Mouse (Mus musculus) telencephalon, adult 2 months (tissue): ENCODE results near the gene 1700123O20Rik.

Source experiments
- DNase-seq: peaks from one replicate; pipeline ENCODE4 v3.0.0-alpha.2; 2011; ENCODE audit warnings: low read depth, low spot score

Gene 1700123O20Rik

GRCm38 (mm10) chr14:54676290-54676689 lies 9.7 kb upstream of the 1700123O20Rik start:
- DNase-seq, result no peak

- DNase-seq, result no peak
Measured at GRCm38 (mm10) chr14:54678657-54679304, 7.2 kb upstream of the 1700123O20Rik start.

DNA sequence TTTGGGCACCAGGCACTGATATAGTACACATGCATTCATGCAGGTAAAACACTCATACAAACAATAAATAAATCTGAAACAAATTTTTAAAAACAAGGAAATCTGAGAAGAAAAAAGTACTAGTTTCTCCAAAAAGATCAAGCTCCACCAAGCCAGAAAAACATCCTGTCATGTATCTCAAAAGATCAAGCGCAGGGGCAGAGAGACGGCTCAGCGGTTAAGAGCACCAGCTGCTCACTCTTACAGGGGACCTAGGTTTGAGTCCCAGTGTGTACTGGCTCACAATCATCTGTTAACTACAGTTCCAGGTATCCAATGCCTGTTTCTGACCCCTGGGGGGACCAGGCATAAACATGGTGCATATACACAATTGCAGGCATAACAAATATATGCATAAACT lies 3.6 kb upstream of the 1700123O20Rik start:
- DNase-seq, result no peak

- no peak for DNase-seq
Measured at GRCm38 (mm10) chr14:54685471-54685870, 545 bp upstream of the 1700123O20Rik start.

DNA sequence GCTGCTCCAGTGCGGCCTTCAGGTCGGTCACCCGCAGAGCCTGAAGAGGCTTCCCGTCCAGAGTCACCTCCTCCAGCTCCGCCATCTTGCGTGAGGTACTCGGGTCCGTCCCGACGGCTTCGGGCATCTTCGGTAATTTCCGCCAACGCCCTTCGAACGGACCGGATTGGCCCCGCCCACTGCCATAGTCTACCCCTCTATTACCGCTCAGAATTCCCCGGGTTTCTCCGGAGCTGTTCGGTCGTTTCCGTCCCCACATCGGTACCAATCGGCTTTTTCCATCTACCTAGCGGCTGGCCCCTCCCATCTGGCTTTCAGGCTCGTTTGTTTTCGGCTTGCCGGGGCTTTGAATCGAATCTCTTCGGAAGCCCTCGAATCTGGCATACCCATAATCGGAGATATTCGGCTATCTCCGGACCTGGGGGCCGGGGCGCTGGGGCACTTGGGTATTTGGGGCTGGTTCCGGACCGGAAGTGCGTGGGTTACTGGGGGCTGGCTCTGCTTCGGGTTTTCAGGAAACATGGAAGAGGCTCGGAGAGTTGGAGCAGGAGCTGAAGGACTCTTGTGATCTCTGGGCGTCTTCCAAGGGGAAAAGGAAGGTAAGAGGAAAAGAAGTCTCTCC lies 617 bp downstream of the 1700123O20Rik start, which contains the start of gene Acin1:
TSS of gene Acin1 (minus strand) at position 410 of the 622 bp plus-strand sequence.
- DNase-seq, result peak; percentile 98

GRCm38 (mm10) chr14:54687251-54687650 lies 1.2 kb downstream of the 1700123O20Rik start:
- no peak for DNase-seq

DNA sequence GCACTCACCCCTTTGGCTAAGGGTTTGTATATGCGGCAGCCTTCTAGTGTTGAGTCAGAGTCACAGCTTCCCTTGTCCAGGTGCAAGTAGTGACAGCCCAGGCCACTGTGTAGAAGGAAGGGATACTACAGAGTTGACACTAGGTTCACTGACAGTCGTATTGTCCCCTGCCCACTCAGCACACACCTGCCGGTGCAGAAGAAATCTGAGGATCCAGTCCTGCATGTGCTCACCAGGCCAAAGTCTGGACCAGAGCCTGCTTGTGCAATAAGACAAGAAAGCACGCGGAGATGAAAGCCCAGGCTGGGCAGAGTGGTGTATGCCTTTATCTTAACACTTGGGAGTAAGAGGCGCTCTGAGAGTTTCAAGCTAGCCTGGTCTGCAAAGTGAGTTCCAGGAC lies 9.0 kb downstream of the 1700123O20Rik start:
- DNase-seq, result no peak

- no peak for DNase-seq
Measured at GRCm38 (mm10) chr14:54696752-54697151, 10.7 kb downstream of the 1700123O20Rik start.

DNA sequence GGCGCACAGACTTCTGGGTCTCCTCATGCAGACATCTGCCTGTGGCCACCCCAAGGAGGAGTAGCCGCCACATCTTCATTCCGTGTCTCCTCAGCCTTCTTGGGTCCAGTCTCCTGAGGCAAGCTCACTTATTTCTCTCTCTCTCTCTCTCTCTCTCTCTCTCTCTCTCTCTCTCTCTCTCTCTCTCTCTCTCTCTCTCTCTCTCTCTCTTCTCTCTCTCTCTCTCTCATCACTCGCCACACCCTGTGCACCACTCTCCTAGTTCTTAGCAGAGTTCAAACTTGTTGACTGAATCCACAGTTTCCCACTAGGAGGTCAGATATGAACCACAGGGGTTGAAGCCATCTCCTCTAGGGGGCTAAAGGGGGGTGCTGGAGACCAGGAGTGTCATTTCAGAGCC lies 12.7 kb downstream of the 1700123O20Rik start, which contains the start of gene Gm29776:
TSS of gene Gm29776 (minus strand) at position 101 of the 400 bp plus-strand sequence.
- DNase-seq, result no peak

DNA sequence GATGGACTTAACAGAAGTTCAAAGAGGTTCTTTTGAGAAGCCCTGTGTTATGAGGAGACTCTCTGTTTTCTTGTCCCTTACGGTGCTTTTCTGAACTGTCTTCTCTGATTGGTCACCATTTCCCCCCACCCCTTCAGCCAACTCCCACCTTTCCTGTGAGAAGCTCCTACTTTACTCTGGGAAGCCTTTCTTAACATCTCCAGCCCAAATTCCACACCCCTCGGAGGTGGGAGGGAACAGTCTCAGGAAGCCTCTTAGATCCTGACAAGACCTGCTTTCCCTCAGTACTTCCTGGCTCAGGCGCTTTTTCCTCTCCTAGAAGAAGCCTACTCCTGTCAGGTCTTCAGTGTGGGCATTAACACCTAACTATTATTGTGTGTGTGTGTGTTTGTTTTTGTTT lies 13.6 kb downstream of the 1700123O20Rik start:
- DNase-seq, result no peak

DNA sequence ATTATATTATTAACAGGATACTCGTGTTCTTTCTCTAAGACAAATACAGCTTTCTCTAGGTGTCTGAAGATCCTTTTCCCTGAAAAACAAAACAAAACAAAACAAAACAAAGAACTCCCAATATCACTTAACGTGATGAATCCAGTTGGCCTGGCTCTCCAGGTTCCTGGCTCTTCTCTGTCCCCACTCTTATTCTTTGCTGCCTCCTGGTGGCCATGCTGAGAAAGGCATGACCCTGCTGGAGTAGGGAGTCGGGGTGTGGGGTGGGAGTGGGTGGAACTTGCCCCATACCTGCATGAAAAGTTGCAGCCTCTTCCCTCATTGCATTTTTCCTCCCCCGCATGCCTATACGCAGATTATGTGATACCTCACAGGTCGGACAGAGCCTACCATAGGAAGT lies 15.3 kb downstream of the 1700123O20Rik start:
- DNase-seq, result no peak

GRCm38 (mm10) chr14:54703207-54703606 lies 17.2 kb downstream of the 1700123O20Rik start:
- DNase-seq, result no peak

DNA sequence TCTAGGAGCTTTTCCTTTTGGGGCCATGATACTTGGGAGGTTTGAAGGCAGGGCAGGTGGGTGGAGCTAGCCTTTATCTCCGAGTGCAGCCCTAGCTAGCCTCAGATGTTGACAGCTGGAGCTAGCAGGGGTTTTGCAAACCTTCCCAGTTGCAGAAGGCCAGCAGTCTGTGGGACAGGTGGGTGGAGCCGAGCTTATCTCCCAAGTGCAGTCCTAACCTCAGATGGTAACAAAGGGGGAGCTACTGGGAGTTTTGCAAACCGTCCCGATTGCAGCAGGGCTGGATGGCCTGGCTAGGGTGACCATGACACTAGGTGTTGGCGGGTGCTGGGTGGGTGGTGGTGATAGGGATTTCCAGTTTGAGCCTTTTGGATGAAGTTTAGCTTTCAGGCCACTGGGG lies 19.8 kb downstream of the 1700123O20Rik start:
- no peak for DNase-seq

GRCm38 (mm10) chr14:54706589-54707320 lies 20.7 kb downstream of the 1700123O20Rik start:
- DNase-seq, result no peak

- no peak for DNase-seq
Measured at GRCm38 (mm10) chr14:54709054-54709453, 23.0 kb downstream of the 1700123O20Rik start.

DNA sequence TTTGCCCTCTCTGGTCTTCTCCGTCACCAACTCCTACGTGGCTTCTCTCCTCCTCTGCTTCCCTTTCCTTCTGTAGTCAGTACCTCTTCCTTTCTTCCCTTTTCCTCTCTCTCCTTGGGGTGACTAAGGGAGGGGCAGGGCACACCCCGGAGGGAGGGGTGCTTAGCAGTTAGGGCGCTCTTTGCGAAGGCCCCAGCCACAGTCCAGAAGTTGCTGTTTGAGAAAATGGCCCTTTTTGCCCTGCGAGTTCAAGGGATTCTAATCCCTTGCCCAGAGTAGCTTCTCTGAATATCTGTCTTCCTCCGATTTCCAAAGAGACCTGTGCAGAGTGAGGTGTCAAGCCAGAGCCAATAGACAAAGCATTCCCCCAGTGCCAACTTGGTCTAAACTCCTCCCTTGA lies 26.1 kb downstream of the 1700123O20Rik start, which contains the start of gene Cebpe:
TSS of gene Cebpe (minus strand) at position 101 of the 400 bp plus-strand sequence.
- DNase-seq, result no peak

DNA sequence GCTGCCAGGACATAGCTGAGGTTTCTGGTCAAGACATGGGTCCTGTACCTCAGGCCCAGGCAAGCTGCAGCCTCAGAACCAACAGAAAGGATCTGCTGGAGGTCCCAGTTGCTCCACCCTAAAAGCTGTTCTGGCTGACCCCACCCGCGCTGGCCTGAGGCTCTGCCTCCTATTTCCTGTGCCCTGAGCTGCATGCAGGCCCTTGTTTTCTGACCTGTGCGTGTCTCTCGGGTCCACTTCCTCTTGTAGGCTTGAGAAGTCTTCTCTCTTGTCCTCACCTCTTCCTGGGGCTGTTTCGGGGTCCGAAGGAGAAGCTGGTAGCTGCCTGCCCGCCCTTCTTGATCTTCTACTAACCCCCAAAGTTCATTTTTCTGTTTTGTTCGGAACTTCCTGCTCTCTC lies 26.8 kb downstream of the 1700123O20Rik start:
- no peak for DNase-seq

GRCm38 (mm10) chr14:54714121-54714520 lies 28.1 kb downstream of the 1700123O20Rik start:
- DNase-seq, result no peak

GRCm38 (mm10) chr14:54714617-54715081 lies 28.6 kb downstream of the 1700123O20Rik start:
- DNase-seq, result no peak

DNA sequence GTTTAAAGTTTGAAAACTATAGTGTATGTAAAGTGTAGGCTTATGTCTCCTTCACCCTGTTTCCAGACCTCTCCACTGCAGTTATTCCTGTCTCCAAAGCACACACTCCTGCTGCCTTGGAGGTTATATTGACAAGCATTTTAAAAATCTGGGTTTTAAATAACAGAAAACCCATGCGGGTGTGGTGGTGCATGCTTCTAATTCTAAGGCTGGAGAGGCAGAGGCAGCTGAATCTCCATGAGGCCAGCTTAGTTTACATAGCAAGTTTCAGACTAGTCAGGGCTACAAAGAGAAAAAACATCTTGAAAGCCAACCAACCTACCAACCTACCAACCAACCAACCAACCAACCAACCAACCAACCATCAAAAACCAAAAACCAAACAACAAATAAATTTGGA lies 29.4 kb downstream of the 1700123O20Rik start:
- no peak for DNase-seq

- no peak for DNase-seq
Measured at GRCm38 (mm10) chr14:54720041-54720440, 34.0 kb downstream of the 1700123O20Rik start.

GRCm38 (mm10) chr14:54720654-54721350 lies 34.8 kb downstream of the 1700123O20Rik start:
- DNase-seq, result no peak
